Mouse (Mus musculus) adrenal gland, adult 18-20 months (tissue): ENCODE results near the gene Sema4d. TPM values are rescaled to one million over a fixed set of nuclear protein-coding genes. Genes with fewer than 3 reads are reported as not detected.
A peak's percentile ranks its signal among the peaks of the same experiment; 100 is the strongest.

ENCODE experiments used
- DNase-seq, 2 experiments: peaks; one replicate each; pipeline ENCODE4 v3.0.0; 2021 to 2022; ENCODE audit warnings: low spot score in 2 of 2
- total RNA-seq, 2 experiments: library from RNA; stranded (reverse); gene quantifications; 1 replicate in 1 of 2; 2 replicates in 1 of 2; pipeline ENCODE4 v1.2.3; 2021

Sema4d gene
- total RNA-seq, 2 experiments from 2014 or later: 8.0 to 13.5 TPM

DNA sequence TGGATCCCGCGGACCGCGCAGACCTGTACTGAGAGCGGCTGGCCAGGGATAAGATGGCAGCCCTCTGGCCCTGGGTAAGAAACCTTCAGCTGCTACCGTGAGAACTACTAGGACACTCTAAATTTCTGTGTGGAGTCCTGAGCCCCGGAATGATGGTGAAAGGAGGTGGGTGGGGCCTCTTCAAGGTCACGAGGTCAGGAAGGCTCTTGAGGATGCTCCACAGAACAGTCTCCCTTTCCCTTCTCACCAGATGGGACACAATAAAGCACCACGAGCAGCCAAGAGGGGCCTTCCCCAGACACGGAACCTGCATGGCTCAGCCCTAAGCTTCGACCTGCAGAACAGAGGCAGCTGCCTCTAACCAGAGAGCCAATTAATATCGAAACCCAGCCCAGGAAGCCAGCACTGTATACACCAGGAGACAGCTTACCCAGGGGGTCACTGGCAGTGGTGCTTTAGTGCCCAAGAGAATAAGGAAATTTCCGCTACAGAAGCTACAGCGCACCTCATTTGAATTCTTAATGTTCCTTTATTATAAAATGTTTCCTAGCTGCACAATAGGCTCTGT lies 61.4 kb downstream of the Sema4d start:
- no peak for DNase-seq

DNA sequence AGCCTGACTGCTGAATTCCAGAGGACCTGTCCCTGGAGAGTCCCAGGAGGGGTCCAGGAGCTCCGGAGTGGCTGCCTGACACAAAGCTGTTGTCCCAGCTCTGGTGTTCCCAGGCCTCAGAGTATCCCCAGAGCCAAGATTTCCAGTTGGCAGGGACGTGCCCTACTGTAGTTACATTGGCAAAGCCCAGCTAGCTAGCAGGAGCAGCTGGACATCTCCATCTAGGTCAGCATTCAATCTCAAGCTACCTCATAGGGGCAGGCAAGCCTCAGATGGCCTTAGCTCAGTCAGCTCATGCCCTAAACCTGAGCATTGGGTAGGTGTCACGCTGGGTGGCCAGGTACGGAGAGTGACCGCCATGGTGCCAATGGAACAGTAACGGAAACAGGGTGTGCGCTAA lies 62.1 kb downstream of the Sema4d start:
- no peak for DNase-seq

DNA sequence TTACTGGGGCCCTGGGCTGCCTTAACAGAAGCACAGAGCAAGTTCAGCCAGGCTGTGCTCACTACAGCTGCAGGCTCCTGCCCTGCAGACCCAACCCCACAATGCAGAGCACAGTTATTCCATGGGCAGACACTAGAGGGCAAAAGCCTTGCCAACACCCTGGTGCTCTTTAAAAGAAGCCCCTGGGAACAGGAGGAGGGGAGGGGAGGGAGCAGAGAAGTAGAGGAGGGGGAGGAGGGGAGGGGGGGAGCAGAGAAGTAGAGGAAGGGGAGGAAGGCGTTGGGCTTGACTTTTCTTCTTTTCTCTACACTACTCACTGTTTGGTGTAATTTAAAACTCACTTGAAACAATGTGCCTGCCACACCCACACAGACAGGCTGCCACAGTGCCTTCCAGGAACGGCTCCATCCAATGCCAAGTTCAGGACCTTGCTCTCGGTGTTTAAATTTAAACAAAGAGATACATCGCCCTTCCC lies 63.6 kb downstream of the Sema4d start:
- DNase-seq: no peak

GRCm38 (mm10) chr13:51727364-51727763 lies 66.2 kb downstream of the Sema4d start:
- no peak for DNase-seq

GRCm38 (mm10) chr13:51725926-51726574 lies 67.5 kb downstream of the Sema4d start:
- no peak for DNase-seq

- DNase-seq: no peak
Measured at GRCm38 (mm10) chr13:51725446-51725845, 68.1 kb downstream of the Sema4d start.

DNA sequence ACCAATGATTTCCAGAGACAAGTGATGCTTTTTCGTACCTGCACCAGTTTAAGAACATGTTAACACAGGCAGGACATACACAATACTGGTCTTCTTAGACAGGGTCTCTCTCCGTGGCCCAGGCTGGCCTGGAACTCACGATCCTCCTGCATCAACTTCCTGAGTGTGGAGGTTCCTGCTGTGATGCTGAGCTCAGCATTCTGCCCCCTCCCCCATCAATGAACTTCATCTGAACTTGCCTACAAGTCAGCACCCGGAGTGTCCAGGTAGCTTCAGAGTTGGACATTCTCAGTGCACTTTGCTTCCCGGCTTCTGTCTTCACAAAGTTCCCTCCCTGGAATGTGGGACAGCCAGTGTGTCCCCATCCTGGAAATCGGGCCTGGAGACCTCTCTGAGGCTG lies 69.0 kb downstream of the Sema4d start:
- no peak for DNase-seq

DNA sequence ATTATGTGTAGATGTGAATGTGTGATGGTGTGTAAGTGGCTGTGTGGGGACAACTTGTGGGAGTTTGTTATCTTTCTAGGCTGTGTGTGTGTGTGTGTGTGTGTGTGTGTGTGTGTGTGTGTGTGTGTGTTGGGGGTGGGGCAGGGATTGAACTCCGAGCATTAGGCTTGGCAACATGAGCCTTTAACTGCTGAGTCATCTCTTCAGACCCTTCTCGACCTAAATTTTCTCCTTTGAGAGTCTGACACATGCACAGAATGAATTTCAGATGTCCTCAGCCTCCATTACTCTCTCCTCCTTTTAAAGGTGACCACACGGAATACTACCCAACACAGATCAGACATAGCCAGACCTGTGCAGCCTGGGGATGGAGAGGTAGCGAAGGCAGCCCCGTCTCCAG lies 70.4 kb downstream of the Sema4d start:
- no peak for DNase-seq

DNA sequence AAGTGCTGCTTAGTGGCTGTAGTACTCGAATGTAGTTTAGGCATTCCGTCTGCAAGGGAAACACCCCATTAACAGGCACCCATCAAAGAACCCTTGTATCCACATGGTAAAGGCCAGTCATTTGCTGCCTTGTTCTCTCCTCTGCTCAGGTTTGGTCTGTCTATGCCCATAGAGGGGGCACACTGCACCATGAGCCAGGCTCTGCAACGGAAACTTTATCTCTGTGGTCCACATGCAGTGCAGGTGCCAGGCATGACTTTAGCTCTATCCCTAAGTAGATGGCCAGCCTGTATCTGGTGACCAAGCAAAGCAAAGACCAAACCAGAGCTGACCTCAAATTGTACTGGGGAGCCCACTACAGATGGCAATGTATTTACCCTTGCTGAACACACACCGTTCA lies 73.0 kb downstream of the Sema4d start:
- no peak for DNase-seq

- DNase-seq: no peak
Measured at GRCm38 (mm10) chr13:51719256-51719655, 74.3 kb downstream of the Sema4d start.

DNA sequence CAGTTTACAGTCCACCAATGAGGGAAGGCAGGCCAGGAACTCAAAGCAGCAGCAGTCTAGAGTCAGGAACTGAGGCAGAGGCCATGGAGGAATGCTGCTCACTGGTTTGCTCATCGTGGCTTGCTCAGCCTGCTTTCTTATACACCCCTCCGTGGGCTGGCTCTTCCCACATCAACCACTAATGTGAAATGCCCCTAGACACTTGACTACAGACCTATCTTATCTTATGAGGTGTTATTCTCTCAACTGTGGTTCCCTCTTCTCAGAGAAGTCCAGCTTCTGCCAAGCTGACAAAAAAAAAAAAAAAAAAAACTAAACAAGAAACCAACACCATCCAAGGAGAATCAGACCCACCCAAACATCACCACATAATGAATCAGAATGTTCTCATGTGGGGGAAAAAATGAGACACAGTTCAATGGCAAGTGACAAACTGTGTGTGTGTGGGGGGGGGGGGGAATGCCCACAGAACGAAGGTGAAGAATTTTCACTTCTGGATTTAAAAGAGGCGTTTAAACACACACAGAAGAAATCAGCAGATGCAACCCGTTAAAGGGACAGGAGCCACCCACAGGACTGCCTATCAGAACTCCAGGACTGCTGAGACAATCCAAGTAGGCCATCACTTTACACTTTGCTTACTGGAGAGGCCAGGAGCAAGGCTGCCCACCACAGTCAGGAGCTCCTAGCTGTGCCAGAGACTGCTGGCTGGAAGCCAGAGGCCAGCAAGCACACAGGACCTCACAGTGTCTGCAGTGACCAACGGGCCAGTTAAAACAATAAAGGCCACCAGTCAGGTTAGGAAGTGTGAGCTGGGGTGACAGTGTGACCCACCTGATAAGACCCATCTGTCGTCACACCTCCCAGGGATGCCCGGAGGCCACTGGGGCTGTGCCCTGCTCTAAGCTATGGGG lies 76.9 kb downstream of the Sema4d start:
- DNase-seq: peak in 1 of 2 experiments; percentile 26

DNA sequence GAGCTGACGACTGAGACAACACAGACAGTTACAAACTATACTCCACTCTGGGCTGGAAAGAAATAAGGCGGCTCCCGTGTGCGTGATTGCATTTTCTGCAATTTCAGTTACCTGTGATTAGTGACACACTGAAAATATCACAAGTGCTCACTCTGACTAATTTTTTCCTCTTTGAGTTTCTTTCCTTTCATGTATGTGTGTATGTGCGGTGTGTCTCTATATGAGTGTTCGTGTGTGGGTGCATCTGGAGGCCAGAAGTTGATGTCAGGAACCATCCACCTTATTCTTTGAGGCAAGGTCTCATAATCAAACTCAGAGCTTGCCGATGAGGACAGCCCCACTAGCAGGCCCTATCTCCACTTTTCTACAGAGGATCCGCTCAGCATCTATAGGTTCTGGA lies 81.5 kb downstream of the Sema4d start:
- no peak for DNase-seq

DNA sequence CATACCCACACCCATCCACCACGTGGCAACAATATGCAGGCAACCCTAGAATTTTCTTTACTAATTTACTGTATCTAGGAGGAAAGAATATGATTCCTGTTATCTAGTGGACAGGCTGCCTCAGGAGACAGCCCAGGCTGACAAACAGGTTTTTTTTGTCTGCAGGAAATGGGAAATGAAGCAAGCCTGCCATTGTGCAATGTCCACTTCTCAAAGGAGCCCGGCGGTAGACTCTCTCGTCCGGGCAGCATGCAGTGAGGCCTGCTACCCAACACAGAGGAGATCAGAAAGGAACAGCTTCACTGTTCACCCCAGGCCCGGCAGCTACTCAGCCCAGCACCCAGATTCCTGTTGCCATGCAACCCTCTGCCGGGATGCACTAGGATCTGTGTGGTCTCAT lies 82.8 kb downstream of the Sema4d start:
- no peak for DNase-seq

DNA sequence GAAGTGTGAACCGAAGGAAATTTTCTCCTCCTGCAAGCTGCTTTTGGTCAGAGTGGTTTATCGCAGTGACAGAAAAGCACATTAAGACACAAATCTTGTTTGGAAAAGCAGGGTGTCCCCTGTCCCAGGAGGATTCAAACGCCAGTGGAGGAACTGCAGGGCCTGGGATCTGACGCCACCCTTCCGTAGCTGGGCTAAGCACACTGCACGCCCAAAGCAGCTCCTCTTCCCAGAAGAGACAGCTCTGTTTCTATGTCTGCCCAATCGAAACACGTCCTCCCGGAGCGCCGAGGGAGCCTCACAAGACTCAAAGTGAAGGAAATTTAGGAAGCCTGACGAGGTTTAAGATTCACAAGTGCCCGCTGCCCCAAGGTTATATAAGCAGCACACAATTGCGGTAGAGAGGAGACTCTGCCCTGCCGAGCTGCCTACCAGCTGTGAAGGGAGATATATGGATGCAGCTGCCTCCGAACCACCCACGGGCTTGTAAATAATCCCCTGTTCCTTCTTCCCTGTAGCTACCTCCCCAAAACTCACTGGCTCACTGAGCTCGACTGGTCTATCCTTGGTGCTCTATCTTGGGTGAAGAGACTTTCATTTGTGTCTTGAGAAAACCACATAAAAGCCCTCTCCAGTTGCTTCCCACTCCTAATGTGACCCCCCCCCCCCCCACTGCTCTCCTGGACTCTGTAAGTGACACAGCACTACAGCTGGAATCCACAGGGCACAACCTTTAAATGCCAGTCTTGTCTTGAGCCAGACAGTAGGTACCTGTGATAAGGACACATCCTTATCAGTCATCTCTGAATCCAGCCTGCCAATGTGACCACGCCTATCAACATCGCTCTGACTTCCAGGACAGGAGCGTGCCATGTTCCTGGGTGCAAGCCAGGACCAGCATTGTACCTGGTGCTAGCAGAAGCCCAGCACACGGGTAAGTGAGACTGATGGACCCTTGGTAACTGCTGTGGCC lies 87.4 kb downstream of the Sema4d start:
- DNase-seq: no peak

DNA sequence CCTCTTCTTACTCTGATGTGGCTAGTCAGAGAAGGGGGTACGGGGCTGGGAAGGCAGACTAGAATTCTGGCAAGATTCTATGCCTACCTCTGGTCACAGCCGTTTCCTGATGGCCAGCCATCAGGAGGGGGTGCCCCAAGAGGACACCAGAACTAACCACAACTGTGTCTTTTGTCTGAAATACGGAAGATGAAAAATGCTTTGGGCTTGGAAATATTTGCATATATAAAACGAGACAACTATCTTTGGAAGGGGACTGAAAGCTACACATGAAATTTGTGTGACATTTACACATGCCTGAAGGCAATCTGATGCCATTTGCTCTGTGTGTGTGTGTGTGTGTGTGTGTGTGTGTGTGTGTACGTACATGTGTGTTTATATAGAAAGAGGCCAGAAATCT lies 89.7 kb downstream of the Sema4d start:
- no peak for DNase-seq

DNA sequence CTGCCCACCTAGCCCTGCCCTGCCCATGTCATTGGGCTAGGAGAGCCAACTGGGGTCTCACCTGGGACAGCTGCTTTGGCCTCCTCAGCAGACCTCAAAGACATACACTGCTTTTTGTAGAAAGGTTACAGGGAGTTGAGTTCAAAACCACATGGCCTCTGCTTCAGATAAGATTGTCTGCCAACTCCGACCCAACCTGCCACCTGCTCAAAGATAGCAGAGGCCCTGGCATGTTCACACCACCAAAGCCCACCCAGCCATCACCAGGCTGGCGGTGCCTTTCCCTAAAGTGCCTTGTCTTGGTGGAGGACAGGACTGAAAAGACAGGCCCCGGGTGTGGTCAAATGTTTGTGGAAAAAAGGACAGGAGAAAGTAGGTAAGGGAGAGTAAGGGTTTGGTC lies 95.2 kb downstream of the Sema4d start:
- no peak for DNase-seq

GRCm38 (mm10) chr13:51697897-51698296 lies 95.7 kb downstream of the Sema4d start:
- DNase-seq: no peak

DNA sequence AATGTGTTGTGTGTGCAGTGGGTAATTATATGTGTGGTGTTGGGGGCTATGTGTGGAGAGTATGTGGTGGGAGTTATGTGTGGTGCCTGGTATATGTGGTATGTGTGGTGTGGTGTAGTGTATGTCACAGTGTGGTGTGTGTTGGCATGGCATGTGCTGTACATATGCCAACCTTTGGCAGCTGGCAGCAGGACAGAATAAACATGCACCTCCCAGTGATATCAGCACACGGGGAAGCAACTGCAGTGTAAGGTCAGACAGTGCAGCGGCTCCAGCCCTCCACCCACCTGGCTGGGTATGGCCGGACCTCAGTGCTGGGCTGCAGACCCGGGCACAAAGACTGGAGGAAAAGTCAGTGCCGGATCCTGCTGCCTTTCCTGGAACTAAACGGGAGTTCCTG lies 96.1 kb downstream of the Sema4d start:
- no peak for DNase-seq

- DNase-seq: no peak
Measured at GRCm38 (mm10) chr13:51696481-51696880, 97.1 kb downstream of the Sema4d start.

- no peak for DNase-seq
Measured at GRCm38 (mm10) chr13:51688688-51689087, 104.9 kb downstream of the Sema4d start.

GRCm38 (mm10) chr13:51686966-51687365 lies 106.6 kb downstream of the Sema4d start:
- no peak for DNase-seq
